Mouse (Mus musculus): ENCODE data around the gene Cyp11a1.

Gene Cyp11a1

DNA sequence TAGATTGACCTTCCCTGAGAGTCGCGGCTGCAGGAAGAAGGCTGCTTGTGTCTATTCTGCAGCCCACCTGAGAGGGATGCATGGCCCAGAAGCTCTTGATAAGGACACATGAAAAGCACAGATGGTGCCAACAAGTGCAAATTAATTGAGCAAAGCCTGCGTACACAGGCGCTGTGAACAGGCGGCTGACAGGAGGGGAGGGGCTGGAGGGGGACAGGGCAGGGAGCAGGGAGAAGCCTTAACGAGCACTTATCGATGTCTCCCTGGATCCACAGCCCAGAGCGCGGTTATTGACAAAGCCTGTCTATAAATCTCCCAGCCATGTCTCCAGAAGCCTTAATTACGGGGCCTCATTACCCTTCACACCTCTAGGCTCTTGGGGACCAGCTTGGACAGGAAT lies 38.6 kb downstream of the Cyp11a1 start:
- DNase-seq (ENCODE audit: low spot score), result peak; percentile 48

DNA sequence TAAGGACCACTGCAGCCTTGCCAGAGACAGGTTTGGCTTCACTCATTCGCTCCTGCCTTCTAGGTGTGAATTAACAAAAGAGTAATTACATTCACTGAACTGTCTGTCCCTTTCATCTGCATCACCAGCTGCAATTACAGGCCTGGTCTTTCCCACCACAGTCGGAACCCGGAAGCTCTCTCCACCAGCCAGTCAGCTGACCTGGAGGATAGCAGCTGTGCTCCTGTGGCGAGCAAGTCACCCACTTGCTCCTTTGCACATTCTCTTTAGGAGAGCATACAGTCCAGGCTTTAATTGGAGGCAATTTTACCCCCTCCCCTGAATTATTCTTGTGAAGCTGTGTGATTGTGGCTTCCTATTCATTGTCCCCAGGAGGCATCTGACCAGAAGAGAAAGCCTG lies 39.4 kb downstream of the Cyp11a1 start:
- peak; percentile 67 for DNase-seq (ENCODE audit: low spot score)

DNA sequence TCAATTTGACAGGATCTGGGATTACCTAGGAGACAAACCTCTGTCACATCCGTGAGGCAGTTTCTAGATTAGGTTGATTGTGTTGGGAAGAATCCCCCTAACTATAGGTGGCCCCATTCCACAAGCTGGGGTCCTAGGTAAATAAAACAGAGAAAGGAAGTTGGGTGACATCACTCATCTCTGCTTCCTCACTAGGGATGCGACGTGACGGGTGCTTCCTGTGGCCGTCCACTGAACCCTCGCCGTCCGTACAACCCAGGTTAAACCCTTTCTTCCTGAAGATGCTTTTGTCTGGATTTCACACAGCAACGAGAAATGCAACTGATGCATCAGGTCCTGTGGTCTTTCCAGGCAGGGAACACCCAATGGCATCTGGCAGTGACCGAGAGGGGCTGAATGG lies 40.9 kb downstream of the Cyp11a1 start:
- DNase-seq (ENCODE audit: low spot score), result no peak

DNA sequence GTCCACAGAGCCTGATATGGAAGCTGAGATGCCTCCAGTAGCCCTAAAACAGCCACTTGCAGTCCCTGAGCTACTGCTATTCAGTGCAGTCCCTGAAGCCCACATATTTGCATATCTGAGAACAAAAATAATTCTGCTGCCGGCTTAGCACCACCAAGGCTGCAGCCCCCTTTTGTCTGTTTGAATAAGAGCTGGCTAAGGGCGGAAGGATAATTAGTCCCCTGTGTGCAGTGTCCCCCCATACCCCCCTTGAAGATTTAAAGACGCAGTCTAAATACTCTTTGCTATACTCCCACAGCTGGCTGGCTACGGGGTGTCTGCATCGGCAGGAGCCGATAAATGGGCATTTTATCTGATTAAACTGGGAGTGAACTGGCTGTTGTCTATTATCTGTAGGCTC lies 42.4 kb downstream of the Cyp11a1 start:
- DNase-seq (ENCODE audit: low spot score), result no peak

DNA sequence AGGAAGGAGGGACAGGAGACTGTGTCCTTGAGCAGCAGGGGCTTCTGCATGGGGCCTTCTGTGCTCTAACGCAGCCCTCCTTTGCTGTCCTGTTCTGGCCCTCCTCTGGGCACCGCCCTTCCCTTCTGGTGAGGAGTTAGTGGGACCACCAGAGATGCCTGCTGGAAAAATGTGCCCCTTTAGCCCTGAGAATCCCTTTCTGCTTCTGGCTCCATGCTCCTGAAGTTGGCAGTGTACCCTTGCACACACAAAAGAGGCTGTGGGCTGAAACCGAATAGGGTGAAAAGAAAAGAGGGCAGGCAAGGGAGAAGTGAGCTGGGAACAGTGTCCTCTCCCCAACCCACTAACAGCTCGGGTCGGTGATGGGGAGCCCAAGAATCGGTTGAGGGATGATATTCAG lies 43.0 kb downstream of the Cyp11a1 start:
- DNase-seq (ENCODE audit: low spot score), result no peak

DNA sequence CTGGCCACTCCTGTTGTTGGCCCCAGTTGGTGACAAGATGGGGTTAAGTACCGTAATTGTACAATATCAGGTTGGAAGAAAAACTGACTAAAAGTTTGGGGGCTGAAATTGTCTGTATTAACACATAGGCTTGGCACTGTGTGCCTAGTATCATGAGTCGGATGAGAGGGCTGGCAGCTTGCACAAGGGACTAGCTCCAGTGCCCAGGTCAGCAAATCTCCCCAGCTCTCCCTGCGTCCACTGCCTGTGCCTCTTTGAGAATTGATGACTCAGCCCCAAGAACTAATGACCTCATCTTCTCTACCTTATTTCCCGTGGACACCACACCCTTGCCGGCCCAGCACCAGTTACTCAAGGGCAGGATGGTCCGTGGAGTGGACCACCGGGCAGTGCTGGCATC lies 43.6 kb downstream of the Cyp11a1 start:
- DNase-seq (ENCODE audit: low spot score), result no peak

DNA sequence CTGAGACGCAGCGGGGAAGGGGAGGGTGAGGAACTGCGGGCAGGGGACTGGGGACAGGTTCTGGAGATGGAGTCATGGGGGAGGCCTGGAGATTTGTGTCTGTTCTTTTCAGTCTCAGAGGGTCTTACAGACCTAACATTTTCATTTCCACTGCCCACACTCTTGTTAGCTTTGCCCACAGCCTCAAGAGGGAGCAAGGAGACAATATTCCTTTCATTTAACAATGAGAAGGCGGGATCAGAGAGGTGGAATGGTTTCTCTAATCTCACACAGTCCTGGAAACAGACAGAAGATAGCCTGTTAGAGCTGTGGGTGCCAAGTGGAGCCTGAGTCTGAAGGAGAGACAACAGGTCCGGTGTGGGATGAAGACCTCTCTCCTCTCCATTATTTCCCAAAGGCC lies 45.7 kb downstream of the Cyp11a1 start:
- DNase-seq (ENCODE audit: low spot score), result peak; percentile 60

DNA sequence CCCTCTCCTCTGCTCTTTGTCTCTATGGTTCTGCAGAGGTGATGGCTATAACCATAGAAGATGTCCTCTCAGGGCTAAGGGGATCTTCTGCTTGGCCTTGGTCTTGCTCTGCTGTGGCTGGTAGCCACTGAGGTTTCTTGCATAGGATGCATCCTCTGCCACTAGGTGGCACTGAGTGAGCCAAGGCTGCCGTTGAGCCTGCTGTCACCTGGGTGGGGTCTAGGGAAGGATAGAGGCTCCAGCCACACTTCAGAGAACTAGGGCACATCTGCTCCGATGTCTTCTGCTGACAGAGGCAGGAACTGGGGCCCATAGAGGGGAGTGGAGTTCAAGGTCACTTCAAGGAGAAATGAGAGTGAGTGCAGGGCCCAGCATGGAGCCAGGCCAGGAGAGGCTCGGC lies 46.9 kb downstream of the Cyp11a1 start:
- DNase-seq (ENCODE audit: low spot score), result peak; percentile 85

DNA sequence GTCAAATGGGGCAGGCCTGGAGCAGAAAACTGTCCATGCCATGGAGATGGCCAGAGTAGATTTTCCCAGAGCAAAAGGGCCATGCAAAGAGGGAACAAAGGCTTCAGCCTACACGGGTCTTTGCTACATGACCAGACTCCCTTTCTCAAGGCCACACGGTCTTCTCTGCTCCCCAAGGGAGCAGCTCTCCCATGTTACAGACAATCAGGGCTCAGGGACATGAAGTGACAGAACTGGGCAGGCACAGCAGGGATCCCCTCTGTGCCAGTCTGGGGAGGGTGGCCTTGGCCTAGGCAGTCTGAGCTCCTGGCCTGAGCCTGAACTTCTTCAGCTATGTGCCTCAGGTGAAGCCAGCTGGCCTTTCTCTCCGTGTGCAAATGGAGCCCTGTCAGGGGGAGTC lies 47.3 kb downstream of the Cyp11a1 start:
- no peak for DNase-seq (ENCODE audit: low spot score)

DNA sequence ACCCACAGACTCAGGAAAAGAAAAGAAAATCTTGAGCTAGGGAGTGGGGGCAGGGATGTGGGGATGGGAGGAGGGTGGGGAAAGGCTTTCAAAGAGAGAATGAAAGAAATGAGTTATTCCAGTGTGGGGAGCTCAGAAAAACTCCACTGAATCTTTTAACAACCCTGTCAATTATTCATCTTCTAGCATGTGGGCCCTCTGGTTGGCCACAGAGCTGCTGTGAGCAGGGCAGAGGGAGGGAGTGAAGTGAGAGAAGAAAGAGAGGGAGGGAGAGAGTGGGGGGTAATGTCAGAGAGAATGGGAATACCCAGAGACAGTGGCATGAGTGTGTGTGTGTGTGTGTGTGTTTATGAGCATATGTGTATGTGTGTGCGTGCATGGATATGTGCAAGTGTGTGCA lies 47.8 kb downstream of the Cyp11a1 start:
- no peak for DNase-seq (ENCODE audit: low spot score)

DNA sequence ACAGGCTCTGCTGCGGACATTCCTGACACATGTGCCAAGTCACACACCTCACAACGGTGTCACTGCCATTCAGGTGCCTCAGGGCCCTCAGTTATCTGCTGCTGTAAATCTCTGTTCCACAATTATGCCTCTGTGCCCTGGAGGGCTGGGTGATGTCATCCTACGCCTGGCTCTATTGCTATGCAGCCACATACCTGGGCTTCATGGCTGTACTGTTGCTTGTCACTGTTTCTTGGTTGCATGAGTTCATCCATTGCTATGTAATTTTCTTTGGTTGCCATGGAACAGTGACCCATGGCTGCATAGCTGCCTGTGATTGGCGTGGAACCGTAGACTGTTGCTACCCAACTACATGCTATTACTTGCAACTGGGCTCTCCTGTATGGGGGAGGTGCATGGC lies 49.5 kb downstream of the Cyp11a1 start:
- DNase-seq (ENCODE audit: low spot score), result no peak

DNA sequence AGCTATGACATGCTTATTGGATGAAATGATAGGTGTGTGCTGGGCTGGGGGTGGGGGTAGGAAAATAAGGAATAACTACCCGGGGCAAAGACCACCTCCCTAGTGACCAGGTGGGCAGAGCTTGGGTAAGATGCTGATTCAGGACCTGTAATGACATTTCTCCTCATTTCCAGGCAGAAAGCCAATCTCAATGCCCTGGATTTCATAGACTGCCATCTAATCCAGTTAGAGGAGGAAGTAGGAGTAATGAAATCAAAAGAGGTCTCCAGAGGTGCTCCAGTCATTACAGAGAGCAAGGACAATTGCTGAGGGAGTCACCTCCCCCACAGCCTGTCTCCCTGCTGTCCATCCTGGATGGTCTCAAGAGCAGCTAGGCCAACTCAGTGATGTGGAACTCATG lies 53.7 kb downstream of the Cyp11a1 start:
- DNase-seq (ENCODE audit: low spot score), result no peak

DNA sequence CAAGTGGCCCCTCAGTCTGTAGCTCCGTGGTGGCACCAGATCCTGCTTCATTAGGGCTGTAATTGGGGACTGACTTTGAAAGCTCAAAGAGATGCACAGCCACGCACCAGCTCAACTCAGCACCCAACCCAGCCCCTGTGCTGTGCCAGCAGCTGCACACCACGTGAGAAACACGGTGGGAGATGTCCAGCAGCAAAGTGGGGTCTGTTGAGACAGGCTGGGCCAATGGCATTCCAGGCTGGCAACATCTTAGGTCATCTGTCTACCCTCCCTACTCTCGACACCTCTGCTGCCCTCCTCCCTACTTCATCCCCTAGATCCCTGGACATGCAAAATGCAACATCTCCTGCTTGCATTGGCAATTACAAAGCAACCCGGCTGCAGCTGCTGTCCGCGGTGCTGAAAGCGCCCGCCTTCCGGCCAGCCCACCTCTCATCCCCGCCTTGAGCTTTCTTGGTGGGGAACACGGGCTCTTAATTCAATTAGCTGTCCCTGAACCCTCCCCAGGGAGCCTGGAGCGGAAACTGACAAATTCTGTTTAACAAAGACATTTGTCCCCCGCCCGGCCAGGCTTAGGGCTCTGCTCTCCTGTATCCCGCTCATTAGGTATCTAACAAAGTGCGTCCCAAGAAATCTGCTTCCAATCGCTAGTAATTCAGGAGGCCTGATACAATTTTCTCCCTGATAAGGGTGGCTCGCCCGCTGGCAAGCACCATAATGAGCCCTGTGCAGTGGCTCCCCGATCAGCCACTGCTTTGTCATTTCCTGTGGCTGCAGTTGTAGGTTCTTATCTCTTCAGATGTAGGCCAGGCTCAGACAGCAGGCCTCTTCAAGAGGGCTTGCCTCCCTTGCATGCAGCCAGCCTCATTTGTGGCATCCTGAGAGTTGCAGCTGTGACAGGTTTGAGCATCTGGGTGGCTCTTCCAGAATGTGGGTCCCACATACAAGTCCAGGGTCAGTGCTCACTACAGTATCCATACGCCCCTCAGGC lies 54.8 kb downstream of the Cyp11a1 start:
- peak; percentile 84 for DNase-seq (ENCODE audit: low spot score)

DNA sequence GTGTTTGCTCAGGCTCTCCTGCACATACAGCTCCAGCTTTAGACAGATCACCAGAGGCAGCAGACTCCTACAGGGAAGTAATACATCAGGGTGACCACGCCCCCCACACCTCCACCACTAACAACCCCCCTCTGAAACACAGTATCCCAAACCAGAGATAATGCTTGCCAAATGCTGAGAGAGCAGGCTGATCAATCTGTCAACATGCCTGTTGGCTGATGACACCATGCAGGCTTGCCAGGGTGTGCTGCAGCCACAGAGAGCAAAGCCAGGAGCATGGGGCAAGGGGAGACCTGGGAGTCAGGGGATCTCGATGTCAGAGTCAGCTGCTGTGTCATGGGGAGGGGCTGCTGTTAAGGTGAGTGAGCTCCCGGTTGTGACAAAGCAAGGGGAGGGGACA lies 57.3 kb downstream of the Cyp11a1 start, which contains the start of gene Stra6:
Stra6 (plus strand) TSS at position 258 of the 400 bp plus-strand sequence.
- DNase-seq (ENCODE audit: low spot score), result no peak

DNA sequence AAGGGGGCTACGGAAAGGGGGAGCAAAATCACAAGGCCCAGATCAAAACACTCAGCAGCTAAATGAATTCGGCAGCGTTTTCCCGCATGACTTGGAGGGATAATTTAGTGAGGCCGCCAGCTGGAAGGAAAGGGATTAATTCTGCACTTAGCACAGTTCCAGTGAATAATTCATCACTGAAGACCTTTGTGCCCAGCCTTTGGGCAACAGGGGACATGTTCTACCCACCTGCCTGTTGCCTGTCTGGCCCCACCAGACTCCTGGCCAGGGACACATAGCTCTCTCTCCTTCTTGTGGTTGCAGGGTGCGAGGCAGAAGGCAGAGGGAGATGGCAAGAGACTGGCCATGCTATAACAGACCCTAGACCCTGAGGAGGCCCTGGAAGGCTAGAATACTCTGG lies 59.3 kb downstream of the Cyp11a1 start:
- DNase-seq (ENCODE audit: low spot score), result peak; percentile 73

DNA sequence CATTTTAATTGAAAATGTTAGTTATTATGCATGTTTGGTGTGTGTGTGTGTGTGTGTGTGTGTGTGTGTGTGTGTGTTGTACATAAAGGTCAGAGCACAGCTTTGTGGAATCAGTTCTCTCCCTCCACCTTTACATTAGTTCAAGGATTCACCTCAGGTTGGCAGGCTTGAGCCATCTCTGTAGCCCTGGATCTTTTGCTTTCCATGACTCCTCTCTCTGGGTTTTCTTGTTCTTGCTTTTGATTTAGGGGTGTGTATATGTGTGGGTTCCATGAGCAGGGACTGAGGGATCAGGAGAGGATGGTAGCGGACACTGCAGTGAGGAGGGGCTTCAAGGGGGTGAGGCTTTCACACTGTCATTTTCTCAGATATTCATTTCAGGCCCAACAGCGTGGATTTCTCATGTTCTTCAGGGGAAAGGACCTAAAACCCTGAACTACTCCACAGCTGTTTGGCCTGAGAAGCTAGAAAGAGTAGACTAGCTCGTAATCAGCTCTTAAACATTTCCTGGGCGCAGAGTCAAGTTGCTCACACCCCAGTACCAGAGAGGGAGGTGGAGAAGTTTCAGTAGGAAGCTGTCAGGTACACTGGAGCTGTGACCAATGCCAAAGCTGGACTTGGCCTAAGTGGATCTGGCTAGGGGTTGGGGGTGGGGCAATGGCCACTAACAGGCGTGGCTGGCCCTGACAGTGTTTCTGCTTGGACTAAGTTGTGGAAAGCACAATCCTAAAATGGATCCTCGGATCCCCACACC lies 59.9 kb downstream of the Cyp11a1 start:
- no peak for DNase-seq (ENCODE audit: low spot score)

DNA sequence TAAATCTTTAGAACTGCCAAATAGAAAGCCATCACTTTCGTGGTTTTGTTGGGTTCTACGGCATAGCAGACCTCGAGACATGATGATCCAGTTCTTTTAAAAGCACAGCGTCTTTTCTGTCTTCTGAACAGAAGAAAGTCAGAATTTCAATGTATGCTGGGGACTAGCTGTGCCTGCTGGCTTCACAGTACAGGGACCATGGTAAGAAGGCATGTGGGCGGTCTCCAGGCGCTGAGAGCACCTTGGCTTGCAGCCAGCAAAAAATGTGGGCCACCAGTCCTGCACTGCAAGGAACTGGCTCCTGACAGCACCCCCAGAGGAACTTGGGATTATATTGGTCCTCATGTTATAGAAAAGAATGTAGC lies 60.5 kb downstream of the Cyp11a1 start:
- DNase-seq (ENCODE audit: low spot score), result no peak

DNA sequence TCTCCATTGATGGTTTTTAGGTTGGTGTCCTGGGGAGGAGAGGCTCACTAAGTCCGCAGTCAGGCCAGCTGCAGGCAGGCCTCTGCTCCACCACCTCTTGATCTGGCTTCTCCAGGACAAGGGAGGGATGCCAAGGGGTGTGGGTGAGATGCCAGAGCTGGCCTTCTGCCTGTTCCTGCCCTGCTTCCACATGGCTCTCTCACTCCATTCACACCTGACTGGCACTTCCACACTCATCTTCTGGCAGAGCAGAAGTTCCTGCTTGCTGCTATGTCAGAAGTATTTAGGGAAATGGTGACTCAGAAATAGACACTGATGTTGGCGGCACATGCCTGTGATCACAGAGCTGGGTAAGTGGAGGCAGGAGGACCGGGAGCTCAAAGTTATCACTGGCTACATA lies 61.3 kb downstream of the Cyp11a1 start:
- DNase-seq (ENCODE audit: low spot score), result no peak

DNA sequence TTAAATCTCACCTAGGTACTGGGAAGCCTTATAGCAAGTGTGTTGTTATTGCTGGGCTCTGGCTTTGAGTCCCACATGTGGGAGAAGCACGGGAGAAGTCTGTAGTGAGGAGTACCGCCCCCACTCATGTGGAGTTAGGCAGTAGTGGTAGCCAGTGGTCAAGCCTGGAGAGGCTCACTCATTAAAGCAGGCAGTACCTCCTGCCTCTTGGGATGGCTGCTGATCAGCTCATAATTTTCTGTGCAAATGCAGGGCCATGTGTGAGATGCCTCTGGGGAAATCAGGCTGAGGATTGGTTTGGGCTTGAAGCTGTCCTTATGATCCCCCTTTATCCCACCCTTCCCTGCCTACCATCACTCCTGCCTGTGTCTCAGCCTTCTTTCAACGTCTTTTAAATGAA lies 68.3 kb downstream of the Cyp11a1 start:
- no peak for DNase-seq (ENCODE audit: low spot score)

All from retina, embryonic 14.5 days (tissue).